Mouse (Mus musculus) splenic B cell, adult 2 months (primary cell): ENCODE data around the gene Iars2.

Experiments used
- DNase-seq: peaks from one replicate; pipeline ENCODE4 v3.0.0-alpha.2; 2011; ENCODE audit warnings: low read depth, low spot score
- H3K27me3 ChIP-seq: 2 replicates; pipeline ENCODE4 v1.6.1; 2012; ENCODE audit warnings: mild to moderate bottlenecking, low read length, moderate library complexity, mixed read lengths; ENCODE audit not compliant: control insufficient read depth, poor library complexity, insufficient read depth, severe bottlenecking
- H3K36me3 ChIP-seq: 2 replicates; pipeline ENCODE4 v1.6.1; 2012; ENCODE audit warnings: mild to moderate bottlenecking, low read length, moderate library complexity, mixed read lengths; ENCODE audit not compliant: control insufficient read depth, poor library complexity, insufficient read depth, severe bottlenecking

Iars2 gene

DNA sequence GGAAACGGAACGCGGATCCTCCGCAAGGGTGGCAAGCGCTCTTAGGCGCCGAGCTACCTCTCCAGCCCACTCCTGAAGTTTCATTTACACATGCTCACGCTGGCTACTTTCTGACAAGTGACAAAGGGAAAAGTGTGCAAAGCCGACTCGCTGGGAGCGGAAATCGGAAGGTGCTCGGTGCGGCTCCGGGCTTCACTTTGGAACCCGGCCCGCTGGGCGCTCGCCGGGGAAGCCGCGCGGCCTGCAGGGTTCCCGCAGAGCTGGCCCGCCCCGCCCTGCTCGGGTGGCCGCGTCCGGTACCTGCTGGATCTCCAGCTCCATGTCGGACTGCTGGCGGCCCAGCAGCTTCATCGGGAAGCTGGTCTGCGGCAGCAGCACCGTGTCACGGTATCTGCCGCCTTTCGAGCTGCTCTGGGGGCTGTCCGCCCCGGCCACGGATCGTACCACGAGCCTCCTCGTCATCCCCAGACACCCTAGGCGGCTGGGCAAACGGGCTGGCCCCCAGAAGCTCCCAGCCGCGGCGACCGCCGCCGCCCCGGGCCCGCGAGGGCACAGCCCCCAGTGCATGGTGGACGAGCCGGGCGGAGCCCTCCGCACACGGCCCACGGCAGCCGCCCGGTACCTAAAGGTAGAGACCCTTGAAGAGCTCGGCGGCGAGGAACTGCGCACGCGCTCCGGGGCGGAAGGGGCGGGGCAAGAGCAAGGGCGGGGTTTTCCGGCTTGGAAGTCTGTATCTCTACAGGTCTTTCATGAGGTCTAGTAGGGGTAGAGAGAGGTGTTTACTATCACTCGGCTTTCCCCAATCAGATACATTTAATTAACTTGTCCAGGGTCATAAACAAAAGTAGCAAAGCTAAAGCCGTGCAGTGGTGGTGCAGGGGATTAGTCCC is at the start of gene Iars2:
TSS of gene Iars2 (minus strand) at position 676 of the 890 bp plus-strand sequence.
- Histone ChIP-seq H3K36me3 (peaks cover 4% of the 10 kb centered on the region), H3K27me3 (no peaks in the 10 kb centered on the region)
- DNase-seq, result peak; percentile 89

DNA sequence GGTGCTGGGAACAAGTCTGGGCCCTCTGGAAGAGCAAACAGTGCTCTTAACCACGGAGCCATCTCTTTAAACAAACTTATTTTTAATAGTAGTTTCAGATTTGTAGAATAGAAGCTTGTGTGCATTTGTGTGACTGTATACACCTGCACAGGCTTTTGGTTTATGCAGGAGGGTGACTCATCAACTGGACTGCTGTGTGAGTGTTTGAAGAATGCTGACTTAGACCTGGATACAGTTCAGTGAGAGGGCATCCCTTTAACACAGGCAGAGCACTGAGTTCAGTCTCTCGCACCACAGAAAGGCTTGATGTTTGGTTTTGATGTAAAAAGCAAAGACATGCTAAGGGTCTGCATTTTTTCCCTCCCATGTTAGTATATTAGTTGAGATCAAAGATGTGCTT is 48.2 kb upstream of the Iars2 start:
- Histone ChIP-seq H3K36me3 (peaks cover 13% of the 10 kb centered on the region), H3K27me3 (no peaks in the 10 kb centered on the region)
- no peak for DNase-seq

DNA sequence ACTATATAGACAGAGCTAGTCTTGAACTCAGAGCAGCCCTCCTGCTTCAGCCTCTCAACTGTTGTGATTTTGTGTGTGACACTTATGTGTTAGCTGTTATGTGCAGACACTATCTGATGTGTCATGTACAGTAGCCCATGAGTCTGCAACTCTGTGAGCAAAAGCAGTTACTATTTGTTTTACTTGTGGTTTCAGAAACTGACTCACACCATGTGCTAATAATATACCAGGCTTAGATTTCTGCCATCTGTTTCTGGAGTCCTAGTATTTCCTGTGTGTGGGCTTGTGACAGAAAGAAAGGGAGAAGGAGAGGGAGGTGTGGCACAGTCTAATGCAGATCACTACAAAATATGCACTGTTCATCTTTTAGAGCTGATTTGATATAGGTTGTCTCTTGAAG is 47.2 kb upstream of the Iars2 start:
- no peak for DNase-seq
- Histone ChIP-seq H3K27me3 (no peaks in the 10 kb centered on the region), H3K36me3 (peaks cover 13% of the 10 kb centered on the region; the same call in 1 of the 2 replicates)

DNA sequence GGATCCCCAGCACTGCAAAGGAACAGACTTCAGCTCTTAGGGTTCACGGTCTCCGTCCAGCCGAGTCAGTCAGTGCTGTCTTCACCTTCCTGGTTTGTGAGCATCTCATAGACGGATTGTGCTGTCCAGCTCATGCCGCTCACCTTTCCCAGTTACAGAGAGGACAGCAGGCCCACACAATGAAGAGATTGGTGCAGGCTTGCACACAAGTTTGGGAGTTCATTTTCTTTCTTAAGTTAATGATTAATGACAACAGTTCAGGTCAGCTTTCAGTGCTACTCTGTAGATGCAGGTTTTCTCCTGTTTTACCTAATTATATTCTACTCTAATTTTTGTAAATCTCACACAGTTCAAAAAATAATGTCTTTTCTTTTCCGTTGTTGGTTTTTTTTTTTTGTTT is 40.8 kb upstream of the Iars2 start:
- DNase-seq, result no peak
- no peaks in the 10 kb centered on the region for H3K27me3 ChIP-seq

GRCm38 (mm10) chr1:185367383-185367782 is 38.2 kb upstream of the Iars2 start:
- no peaks in the 10 kb centered on the region for H3K27me3 ChIP-seq
- no peak for DNase-seq
- peaks cover 7% of the 10 kb centered on the region for H3K36me3 ChIP-seq

More for the DNA sequence above, 40.8 kb upstream of the Iars2 start:
- H3K36me3 ChIP-seq, result peaks cover 10% of the 10 kb centered on the region

DNA sequence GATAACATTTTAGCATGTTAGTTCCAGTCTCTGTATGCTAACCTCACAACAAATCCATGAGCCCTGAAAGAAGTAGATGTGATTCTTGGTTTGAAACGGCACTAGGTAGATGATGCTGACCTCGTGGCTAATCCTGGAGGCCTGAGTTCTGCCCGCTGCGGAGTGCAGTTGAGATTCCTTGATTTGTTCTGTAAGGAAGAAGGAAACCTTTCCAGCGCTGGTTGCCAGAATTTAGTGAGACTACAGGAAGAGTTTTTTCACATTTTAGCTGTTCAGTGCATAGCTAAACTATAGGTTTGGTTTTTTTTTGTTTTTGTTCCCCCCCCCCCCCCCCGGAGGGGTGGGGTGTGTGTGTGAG is 35.0 kb upstream of the Iars2 start:
- Histone ChIP-seq H3K27me3 (no peaks in the 10 kb centered on the region), H3K36me3 (no peaks in the 10 kb centered on the region; the same call in 1 of the 2 replicates)
- no peak for DNase-seq

GRCm38 (mm10) chr1:185363526-185364182 is 34.5 kb upstream of the Iars2 start:
- Histone ChIP-seq H3K36me3 (no peaks in the 10 kb centered on the region; the same call in 1 of the 2 replicates), H3K27me3 (no peaks in the 10 kb centered on the region)
- DNase-seq, result peak; percentile 59

DNA sequence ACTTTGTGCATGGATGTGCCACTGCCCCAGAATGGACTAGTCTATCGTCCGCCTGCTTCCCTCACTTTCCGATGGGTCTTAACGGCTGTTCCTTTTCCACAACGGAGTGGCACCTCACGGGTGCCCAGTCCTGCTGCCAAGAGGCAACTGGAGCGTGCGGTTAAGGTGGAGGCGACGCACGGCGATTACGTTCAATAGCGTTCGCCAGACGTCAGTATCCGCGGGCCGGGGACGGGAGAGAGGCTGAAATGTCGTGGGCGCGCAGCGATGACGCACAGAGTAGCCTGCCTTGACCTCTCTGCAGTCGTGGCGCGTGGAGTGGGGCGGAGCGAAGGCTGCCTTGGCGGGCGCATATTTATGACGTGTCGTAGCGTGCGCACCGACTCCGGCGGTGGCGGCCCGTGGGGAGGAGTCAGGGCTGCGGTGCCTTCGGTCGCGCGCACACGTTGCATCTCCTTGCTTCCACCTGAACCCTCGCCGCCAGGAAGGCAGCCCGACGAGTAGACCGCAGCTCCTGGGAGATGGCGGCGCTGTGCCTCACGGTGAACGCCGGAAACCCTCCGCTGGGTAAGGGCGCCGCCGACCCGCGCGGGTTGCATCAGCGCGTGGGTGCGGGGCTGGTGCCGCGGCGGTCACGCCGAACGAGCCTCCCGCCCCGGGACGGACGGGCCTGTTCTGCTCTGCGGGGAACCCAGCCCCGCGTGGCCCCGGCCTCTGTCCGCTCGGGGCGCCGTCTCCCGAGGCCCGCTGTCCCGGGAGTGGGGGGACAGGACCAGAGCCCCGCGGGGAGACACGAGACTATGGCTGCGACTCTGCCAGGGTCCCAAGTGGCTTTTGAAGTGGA is 33.7 kb upstream of the Iars2 start, which contains the start of gene Eprs:
TSS of gene Eprs (plus strand) at position 368 of the 844 bp plus-strand sequence.
- DNase-seq, result peak; percentile 99
- Histone ChIP-seq H3K36me3 (no peaks in the 10 kb centered on the region; the same call in 1 of the 2 replicates), H3K27me3 (no peaks in the 10 kb centered on the region)

DNA sequence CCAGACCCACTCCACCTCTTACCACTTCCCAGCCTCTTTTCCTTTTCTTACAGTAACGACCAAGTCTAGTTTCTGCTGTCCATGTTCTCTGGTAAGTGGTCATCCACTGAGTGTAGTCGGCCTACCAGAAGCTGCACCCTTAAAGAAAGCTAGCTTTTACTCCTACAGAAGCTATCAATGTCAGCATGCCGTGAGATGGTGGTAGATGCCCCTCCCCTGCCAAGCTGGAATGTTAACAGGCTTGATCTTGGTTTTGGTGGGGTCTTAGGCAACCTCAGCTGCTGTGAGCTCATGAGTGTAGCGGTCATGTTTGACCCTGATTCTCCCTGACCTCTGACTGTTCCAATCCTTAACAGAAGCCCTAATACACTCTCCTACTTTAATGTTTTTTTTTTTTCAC is 29.0 kb upstream of the Iars2 start:
- no peak for DNase-seq

DNA sequence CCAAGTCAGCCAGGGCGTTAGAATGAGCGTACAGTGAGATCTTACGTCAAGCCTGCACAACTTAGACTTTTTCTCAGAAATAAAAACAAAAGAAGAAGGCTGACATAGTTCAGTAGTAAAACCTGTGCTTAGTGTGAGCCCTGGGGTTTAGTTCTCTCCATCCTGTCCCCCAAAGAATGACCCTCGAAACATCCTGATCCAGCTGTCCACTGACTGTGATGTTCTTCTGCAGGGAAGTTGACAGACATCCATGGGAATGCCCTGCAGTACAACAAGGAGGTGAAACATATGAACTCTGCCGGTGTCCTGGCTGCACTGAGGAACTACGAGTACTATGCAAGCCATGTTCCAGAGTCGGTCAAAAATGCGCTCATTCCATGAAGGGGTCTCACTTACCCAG is 27.1 kb upstream of the Iars2 start:
- H3K27me3 ChIP-seq, result no peaks in the 10 kb centered on the region
- no peaks in the 10 kb centered on the region for H3K36me3 ChIP-seq
- no peak for DNase-seq

More for the DNA sequence above, 29.0 kb upstream of the Iars2 start:
- Histone ChIP-seq H3K36me3 (no peaks in the 10 kb centered on the region), H3K27me3 (no peaks in the 10 kb centered on the region)

DNA sequence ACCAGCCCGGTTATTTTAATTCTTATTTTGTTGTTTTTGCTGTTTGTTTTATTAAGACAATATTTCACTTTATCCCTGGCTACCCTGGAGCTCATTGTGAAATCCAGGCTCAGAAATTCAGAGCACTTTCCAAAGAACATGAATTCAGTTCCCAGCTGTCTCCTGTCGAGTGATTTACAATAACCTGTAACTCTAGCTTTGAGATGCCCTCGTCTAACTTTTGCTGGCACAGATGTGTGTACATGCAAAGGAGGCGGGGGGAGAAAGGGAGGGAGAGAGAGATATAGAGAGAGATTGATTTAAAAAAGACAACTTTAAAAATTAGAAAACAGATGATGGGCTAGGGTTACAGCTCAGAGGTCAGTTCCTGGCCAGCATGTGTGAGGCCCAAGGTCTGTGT is 25.5 kb upstream of the Iars2 start:
- Histone ChIP-seq H3K27me3 (no peaks in the 10 kb centered on the region), H3K36me3 (no peaks in the 10 kb centered on the region)
- DNase-seq, result no peak

- no peak for DNase-seq
- H3K36me3 ChIP-seq, result no peaks in the 10 kb centered on the region; the same call in 1 of the 2 replicates
- no peaks in the 10 kb centered on the region for H3K27me3 ChIP-seq
Measured at GRCm38 (mm10) chr1:185353351-185353750, 24.2 kb upstream of the Iars2 start.

GRCm38 (mm10) chr1:185352151-185352550 is 23.0 kb upstream of the Iars2 start:
- H3K27me3 ChIP-seq, result no peaks in the 10 kb centered on the region
- peaks cover 3% of the 10 kb centered on the region for H3K36me3 ChIP-seq
- peak; percentile 54 for DNase-seq

DNA sequence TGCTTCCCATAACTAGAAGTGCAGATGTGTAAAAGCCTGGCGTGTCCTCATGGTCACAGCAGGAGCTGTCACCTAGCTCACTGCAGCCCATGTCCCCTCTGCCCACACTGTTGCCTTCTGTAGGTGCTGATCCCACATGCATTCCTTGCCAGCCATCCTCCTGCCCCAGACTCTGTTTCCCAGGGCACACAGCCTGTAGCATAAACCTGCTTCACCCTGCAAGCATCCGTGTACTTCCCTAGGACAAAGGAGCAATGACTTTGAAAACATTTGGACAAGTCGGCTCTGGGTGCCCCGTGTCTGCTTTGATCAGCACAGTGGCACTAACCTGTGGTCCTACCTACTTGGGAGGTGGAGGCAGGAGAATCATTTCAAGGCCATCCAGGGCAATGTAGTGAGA is 21.4 kb upstream of the Iars2 start:
- Histone ChIP-seq H3K27me3 (no peaks in the 10 kb centered on the region), H3K36me3 (peaks cover 3% of the 10 kb centered on the region)
- no peak for DNase-seq
